Mouse (Mus musculus): ENCODE results near the gene Slc50a1.

- no peak for TF ChIP-seq USF1 (IDR thresholded peaks at IDR 0.05; ENCODE audit: low read depth, low read length)
- TF ChIP-seq SMC3 (IDR thresholded peaks at IDR 0.05; ENCODE audit: low read depth, low read length) = no peak
- no peak for TF ChIP-seq EP300 (IDR thresholded peaks at IDR 0.05; ENCODE audit: low read depth in 1 of 2, low read length in 2 of 2)
- TF ChIP-seq ZKSCAN1 (IDR thresholded peaks at IDR 0.05; ENCODE audit: low read depth, low read length) = no peak
- TF ChIP-seq BHLHE40 (IDR thresholded peaks at IDR 0.05; ENCODE audit: borderline replicate concordance, low read depth, low read length) = no peak
- no peak for TF ChIP-seq MAX (IDR thresholded peaks at IDR 0.05; ENCODE audit: low read length)
- TF ChIP-seq TBP (IDR thresholded peaks at IDR 0.05; ENCODE audit: low read depth, low read length) = 0 out of 2 replicates have a peak, but pooled peaks have one; percentile 29
- TF ChIP-seq CTCF (IDR thresholded peaks at IDR 0.05 in 2 of 3, conservative IDR thresholded peaks at IDR 0.05 in 1 of 3; ENCODE audit: control insufficient read depth in 1 of 3, insufficient read depth in 1 of 3, low read depth in 2 of 3, low read length in 3 of 3, poor library complexity in 1 of 3, severe bottlenecking in 1 of 3) = peak in 2 of 3 experiments; percentile 8 to 16; a peak in 1 of 6 replicates
- no peak for TF ChIP-seq TCF12 (IDR thresholded peaks at IDR 0.05; ENCODE audit: low read depth, low read length)
Observed at GRCm38 (mm10) chr3:89299499-89299898, 29.1 kb upstream of the Slc50a1 start.

All from MEL (cell line).